Mouse (Mus musculus) thymus, adult 2 months (tissue): ENCODE results near the gene Irf2.

Experiments used
- CTCF ChIP-seq: fragments of 200-500 bp; IDR thresholded peaks from 2 replicates; pipeline ENCODE4 v1.5.1; 2012; ENCODE audit warnings: mild to moderate bottlenecking, control low read depth, low read length, moderate library complexity, borderline replicate concordance; ENCODE audit not compliant: control insufficient read depth, poor library complexity, insufficient read depth; ENCODE audit errors: extremely low read depth
- POLR2A ChIP-seq: fragments of 200-500 bp; IDR thresholded peaks from 2 replicates; pipeline ENCODE4 v1.6.1; 2012; ENCODE audit warnings: mild to moderate bottlenecking, low read length, control low read depth, moderate library complexity; ENCODE audit not compliant: control insufficient read depth, poor library complexity, insufficient read depth; ENCODE audit errors: extremely low read depth

DNA sequence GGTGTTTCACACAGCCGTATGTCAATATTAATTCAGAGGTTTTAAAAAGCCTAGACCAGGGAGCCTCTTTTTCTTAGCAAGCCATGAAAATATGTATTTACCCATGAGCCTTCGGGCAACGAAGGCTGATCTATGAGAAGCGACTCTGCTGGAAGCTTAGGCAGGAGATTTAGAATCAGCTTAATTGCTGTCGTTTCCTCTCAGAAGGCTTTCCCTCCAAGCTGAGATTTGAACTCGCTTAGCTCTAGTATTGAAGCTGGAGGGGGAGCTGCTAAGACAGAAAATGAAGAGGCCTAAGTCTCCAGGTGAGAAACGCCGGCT is 120.3 kb downstream of the Irf2 start:
- TF ChIP-seq POLR2A (no peak), CTCF (no peak)
